Mouse (Mus musculus): Measurements from ENCODE around the gene Abi1. TPM values are rescaled to one million over a fixed set of nuclear protein-coding genes. Genes with fewer than 3 reads are reported as not detected.
"Not testable (repeated sequence)": the region's sequence is repeated elsewhere in the genome, so short reads cannot be mapped to it uniquely, and the experiment has no call there.

Gene Abi1
- total RNA-seq, 2 experiments from 2014 or later: 221 to 244 TPM

GRCm38 (mm10) chr2:23034692-23035435, 5.2 kb downstream of the Abi1 start:
- no peak for DNase-seq (ENCODE audit: extremely low spot score in 1 of 2, low spot score in 1 of 2)

GRCm38 (mm10) chr2:23030631-23031030, 9.4 kb downstream of the Abi1 start:
- DNase-seq (ENCODE audit: extremely low spot score in 1 of 2, low spot score in 1 of 2): no peak

GRCm38 (mm10) chr2:23028826-23029225, 11.2 kb downstream of the Abi1 start:
- no peak for DNase-seq (ENCODE audit: extremely low spot score in 1 of 2, low spot score in 1 of 2)

- no peak for DNase-seq (ENCODE audit: extremely low spot score in 1 of 2, low spot score in 1 of 2)
Measured at GRCm38 (mm10) chr2:23026379-23026778, 13.7 kb downstream of the Abi1 start.

GRCm38 (mm10) chr2:23023714-23024282, 16.2 kb downstream of the Abi1 start:
- DNase-seq (ENCODE audit: extremely low spot score in 1 of 2, low spot score in 1 of 2): no peak

- DNase-seq (ENCODE audit: extremely low spot score in 1 of 2, low spot score in 1 of 2): no peak
Measured at GRCm38 (mm10) chr2:23023023-23023422, 17.0 kb downstream of the Abi1 start.

GRCm38 (mm10) chr2:23021721-23022120, 18.3 kb downstream of the Abi1 start:
- no peak for DNase-seq (ENCODE audit: extremely low spot score in 1 of 2, low spot score in 1 of 2)

- no peak for DNase-seq (ENCODE audit: extremely low spot score in 1 of 2, low spot score in 1 of 2)
Measured at GRCm38 (mm10) chr2:23021320-23021719, 18.7 kb downstream of the Abi1 start.

GRCm38 (mm10) chr2:23019170-23019569, 20.9 kb downstream of the Abi1 start:
- no peak for DNase-seq (ENCODE audit: extremely low spot score in 1 of 2, low spot score in 1 of 2)

GRCm38 (mm10) chr2:23016121-23016520, 23.9 kb downstream of the Abi1 start:
- no peak for DNase-seq (ENCODE audit: extremely low spot score in 1 of 2, low spot score in 1 of 2)

GRCm38 (mm10) chr2:23015335-23015734, 24.7 kb downstream of the Abi1 start:
- DNase-seq (ENCODE audit: extremely low spot score in 1 of 2, low spot score in 1 of 2): no peak

- not testable (repeated sequence) for DNase-seq (ENCODE audit: extremely low spot score in 1 of 2, low spot score in 1 of 2)
Measured at GRCm38 (mm10) chr2:23014935-23015334, 25.1 kb downstream of the Abi1 start.

- no peak for DNase-seq (ENCODE audit: extremely low spot score in 1 of 2, low spot score in 1 of 2)
Measured at GRCm38 (mm10) chr2:23008256-23008655, 31.8 kb downstream of the Abi1 start.

GRCm38 (mm10) chr2:23007577-23007976, 32.5 kb downstream of the Abi1 start:
- DNase-seq (ENCODE audit: extremely low spot score in 1 of 2, low spot score in 1 of 2): no peak

- DNase-seq (ENCODE audit: extremely low spot score in 1 of 2, low spot score in 1 of 2): no peak
Measured at GRCm38 (mm10) chr2:23007149-23007548, 32.9 kb downstream of the Abi1 start.

GRCm38 (mm10) chr2:23006219-23006618, 33.8 kb downstream of the Abi1 start:
- no peak for DNase-seq (ENCODE audit: extremely low spot score in 1 of 2, low spot score in 1 of 2)

- no peak for DNase-seq (ENCODE audit: extremely low spot score in 1 of 2, low spot score in 1 of 2)
Measured at GRCm38 (mm10) chr2:23002637-23003036, 37.4 kb downstream of the Abi1 start.

GRCm38 (mm10) chr2:22999620-23000019, 40.4 kb downstream of the Abi1 start:
- DNase-seq (ENCODE audit: extremely low spot score in 1 of 2, low spot score in 1 of 2): no peak

GRCm38 (mm10) chr2:22998804-22999203, 41.2 kb downstream of the Abi1 start:
- DNase-seq (ENCODE audit: extremely low spot score in 1 of 2, low spot score in 1 of 2): no peak

- DNase-seq (ENCODE audit: extremely low spot score in 1 of 2, low spot score in 1 of 2): no peak
Measured at GRCm38 (mm10) chr2:22998015-22998414, 42.0 kb downstream of the Abi1 start.

- no peak for DNase-seq (ENCODE audit: extremely low spot score in 1 of 2, low spot score in 1 of 2)
Measured at GRCm38 (mm10) chr2:22996071-22996470, 44.0 kb downstream of the Abi1 start.

- DNase-seq (ENCODE audit: extremely low spot score in 1 of 2, low spot score in 1 of 2): no peak
Measured at GRCm38 (mm10) chr2:22985973-22986657, 53.9 kb downstream of the Abi1 start.

Data from layer of hippocampus, postnatal 25 days (tissue).